Mouse (Mus musculus) CH12.LX (cell line): Measurements from ENCODE around the gene 2610008E11Rik. TPM values are rescaled to one million over a fixed set of nuclear protein-coding genes. Genes with fewer than 3 reads are reported as not detected.

Experiments used
- DNase-seq: peaks from one replicate; pipeline ENCODE4 v3.0.0-alpha.2; 2013; ENCODE audit errors: extremely low read depth
- H3K27ac ChIP-seq: 2 replicates; pipeline ENCODE4 v1.5.1; 2012; ENCODE audit warnings: low read depth, mild to moderate bottlenecking, control low read depth, moderate library complexity; ENCODE audit not compliant: insufficient read depth
- H3K27me3 ChIP-seq: replicated peaks from 2 replicates; pipeline ENCODE3; 2012; ENCODE audit warnings: inconsistent platforms
- H3K36me3 ChIP-seq, 2 experiments: replicated peaks in 1 of 2; 2 replicates each; pipeline versions ENCODE3 to v1.6.1; 2012; ENCODE audit warnings: inconsistent platforms in 1 of 2, low read length in 1 of 2, mild to moderate bottlenecking in 1 of 2, mixed read lengths in 1 of 2, moderate library complexity in 1 of 2; ENCODE audit not compliant: control insufficient read depth in 1 of 2, insufficient read depth in 1 of 2
- H3K4me1 ChIP-seq, 2 experiments: 2 replicates each; pipeline ENCODE4 v1.6.1; 2012; ENCODE audit warnings: inconsistent platforms in 1 of 2, moderate library complexity in 1 of 2; ENCODE audit not compliant: insufficient read depth in 2 of 2, control insufficient read depth in 1 of 2
- H3K4me2 ChIP-seq: 2 replicates; pipeline ENCODE4 v1.6.1; 2012; ENCODE audit warnings: low read depth, mild to moderate bottlenecking, control low read depth; ENCODE audit not compliant: poor library complexity, insufficient read depth, severe bottlenecking
- H3K4me3 ChIP-seq, 3 experiments: fragments of 150-350 bp in 1 of 3; sonication (generic) in 1 of 3; replicated peaks in 1 of 3; 2 replicates each; pipeline versions ENCODE3 to v1.5.1; 2011 to 2012; ENCODE audit warnings: low read depth in 2 of 3, low read length in 2 of 3, mild to moderate bottlenecking in 2 of 3, moderate library complexity in 2 of 3, control low read depth in 1 of 3, improper control_type of control experiment in 1 of 3, inconsistent platforms in 1 of 3, mixed read lengths in 1 of 3; ENCODE audit not compliant: poor library complexity in 1 of 3
- H3K79me2 ChIP-seq: replicated peaks from 2 replicates; pipeline ENCODE4 v1.6.1; 2012; ENCODE audit warnings: mild to moderate bottlenecking, moderate library complexity; ENCODE audit not compliant: control insufficient read depth, poor library complexity, insufficient read depth, severe bottlenecking; ENCODE audit errors: extremely low read depth
- H3K9ac ChIP-seq: 2 replicates; pipeline ENCODE4 v1.6.1; 2012; ENCODE audit warnings: low read depth, mild to moderate bottlenecking, control low read depth, moderate library complexity; ENCODE audit not compliant: insufficient read depth
- H3K9me3 ChIP-seq: replicated peaks from 2 replicates; pipeline ENCODE3; 2012; ENCODE audit warnings: low read length, inconsistent platforms, mixed read lengths
- CHD2 ChIP-seq: IDR thresholded peaks from 2 replicates; pipeline ENCODE4 v1.6.1; 2011; ENCODE audit warnings: low read length, improper control_type of control experiment
- CTCF ChIP-seq, 2 experiments: IDR thresholded peaks in 1 of 2; conservative IDR thresholded peaks in 1 of 2; 2 replicates each; pipeline ENCODE4 v1.5.1; 2011 to 2012; ENCODE audit warnings: low read depth in 2 of 2, low read length in 2 of 2, improper control_type of control experiment in 1 of 2, inconsistent platforms in 1 of 2, mild to moderate bottlenecking in 1 of 2, moderate library complexity in 1 of 2
- E2F4 ChIP-seq: IDR thresholded peaks from 2 replicates; pipeline ENCODE4 v1.6.1; 2011; ENCODE audit warnings: low read depth, low read length, improper control_type of control experiment; ENCODE audit not compliant: insufficient replicate concordance
- EP300 ChIP-seq: IDR thresholded peaks from 2 replicates; pipeline ENCODE4 v1.6.1; 2011; ENCODE audit warnings: low read length, improper control_type of control experiment
- GABPA ChIP-seq: IDR thresholded peaks from 2 replicates; pipeline ENCODE4 v1.6.1; 2012; ENCODE audit warnings: low read depth, low read length, improper control_type of control experiment, inconsistent platforms; ENCODE audit not compliant: insufficient replicate concordance
- JUND ChIP-seq: conservative IDR thresholded peaks from 2 replicates; pipeline ENCODE4 v1.6.1; 2011; ENCODE audit warnings: low read depth, low read length, improper control_type of control experiment
- KAT2A ChIP-seq: IDR thresholded peaks from 2 replicates; pipeline ENCODE4 v1.6.1; 2012; ENCODE audit warnings: low read length, improper control_type of control experiment, inconsistent platforms; ENCODE audit not compliant: insufficient replicate concordance
- MAFK ChIP-seq: IDR thresholded peaks from 2 replicates; pipeline ENCODE4 v1.6.1; 2011; ENCODE audit warnings: low read length, improper control_type of control experiment; ENCODE audit not compliant: insufficient replicate concordance
- MAX ChIP-seq: IDR thresholded peaks from 2 replicates; pipeline ENCODE4 v1.6.1; 2011; ENCODE audit warnings: low read length, improper control_type of control experiment
- MYC ChIP-seq: IDR thresholded peaks from 2 replicates; pipeline ENCODE4 v1.6.1; 2011; ENCODE audit warnings: low read depth, mild to moderate bottlenecking, improper control_type of control experiment, low read length
- POLR2A ChIP-seq: IDR thresholded peaks from 2 replicates; pipeline ENCODE4 v1.6.1; 2011; ENCODE audit warnings: low read depth, mild to moderate bottlenecking, improper control_type of control experiment, low read length
- POLR2AphosphoS2 ChIP-seq: IDR thresholded peaks from 2 replicates; pipeline ENCODE4 v1.6.1; 2011; ENCODE audit warnings: low read depth, low read length, improper control_type of control experiment
- RCOR1 ChIP-seq: conservative IDR thresholded peaks from 2 replicates; pipeline ENCODE4 v1.6.1; 2012; ENCODE audit warnings: low read depth, mild to moderate bottlenecking, inconsistent platforms, low read length, improper control_type of control experiment
- SIN3A ChIP-seq: IDR thresholded peaks from 2 replicates; pipeline ENCODE4 v1.6.1; 2012; ENCODE audit warnings: low read length, improper control_type of control experiment, inconsistent platforms
- SMC3 ChIP-seq: IDR thresholded peaks from 2 replicates; pipeline ENCODE4 v1.6.1; 2011; ENCODE audit warnings: low read depth, low read length, improper control_type of control experiment
- TCF12 ChIP-seq: IDR thresholded peaks from 2 replicates; pipeline ENCODE4 v1.6.1; 2014; ENCODE audit warnings: low read depth, mild to moderate bottlenecking, inconsistent platforms, low read length, improper control_type of control experiment
- UBTF ChIP-seq: IDR thresholded peaks from 2 replicates; pipeline ENCODE4 v1.6.1; 2012; ENCODE audit warnings: low read depth, mild to moderate bottlenecking, inconsistent platforms, low read length, improper control_type of control experiment, moderate library complexity
- USF1 ChIP-seq: IDR thresholded peaks from 2 replicates; pipeline ENCODE4 v1.6.1; 2014; ENCODE audit warnings: low read depth, mild to moderate bottlenecking, inconsistent platforms, low read length, improper control_type of control experiment
- USF2 ChIP-seq: conservative IDR thresholded peaks from 2 replicates; pipeline ENCODE4 v1.6.1; 2011; ENCODE audit warnings: low read depth, low read length, improper control_type of control experiment
- ZKSCAN1 ChIP-seq: IDR thresholded peaks from 2 replicates; pipeline ENCODE4 v1.6.1; 2012; ENCODE audit warnings: low read depth, inconsistent platforms, low read length, improper control_type of control experiment, borderline replicate concordance
- ZMIZ1 ChIP-seq: IDR thresholded peaks from 2 replicates; pipeline ENCODE4 v1.6.1; 2012; ENCODE audit warnings: low read depth, mild to moderate bottlenecking, inconsistent platforms, low read length, improper control_type of control experiment
- ZNF384 ChIP-seq: IDR thresholded peaks from 2 replicates; pipeline ENCODE4 v1.6.1; 2012; ENCODE audit warnings: low read depth, low read length, improper control_type of control experiment, inconsistent platforms
- dilution Hi-C: fragments of 300-500 bp; cut with MboI; formaldehyde crosslinking; loops from 2 replicates; pipeline ENCODE4 v1.14.3; 2020; ENCODE audit warnings: low sequenced_read_pairs; ENCODE audit not compliant: extremely low pct_unique_long_range_greater_than_20kb, extremely low pct_ligation_motif_present
- in situ Hi-C: fragments of 300-500 bp; cut with MboI; formaldehyde crosslinking; loops from 3 replicates; pipeline ENCODE4 v1.14.3; 2019; ENCODE audit warnings: low sequenced_read_pairs, low pct_ligation_motif_present, low pct_unique_long_range_greater_than_20kb, mixed read lengths
- polyA plus RNA-seq: library from polyadenylated mRNA; unstranded; fragments of >175 nt; gene quantifications from 2 replicates; pipeline ENCODE4 v1.2.1, GENCODE M21; 2012; ENCODE audit warnings: low read depth; ENCODE audit not compliant: insufficient read length
- total RNA-seq, 2 experiments: library from RNA; depleted of rRNA; stranded (reverse); fragments of 300-350 nt in 1 of 2; fragments of >200 nt in 1 of 2; gene quantifications; 2 replicates each; pipeline ENCODE4 v1.2.3; 2012 to 2014

2610008E11Rik gene
- total and polyA plus RNA-seq, 3 experiments, result 2.2 to 3.5 (median 3.0) TPM

GRCm38 (mm10) chr10:79106325-79107282 lies 9.2 kb upstream of the 2610008E11Rik start:
- no peak for DNase-seq
- dilution Hi-C loops, result no loop called here
- H3K27me3 ChIP-seq, result peaks cover 2% of the 10 kb centered on the region
- H3K36me3 ChIP-seq, result no peaks in the 10 kb centered on the region
- no peaks in the 10 kb centered on the region for H3K4me1 ChIP-seq
- no peaks in the 10 kb centered on the region for H3K9me3 ChIP-seq
- no peak overlapping the region for H3K4me2 ChIP-seq
- in situ Hi-C loops, result no loop called here
- H3K27ac ChIP-seq, result no peak overlapping the region
- H3K9ac ChIP-seq, result no peak overlapping the region
- H3K79me2 ChIP-seq, result no peaks in the 10 kb centered on the region
- TF ChIP-seq TCF12, result no peak
- no peak for TF ChIP-seq MAX
- TF ChIP-seq USF1, result no peak
- TF ChIP-seq MAFK, result no peak
- TF ChIP-seq JUND, result no peak
- H3K4me3 ChIP-seq, result no peak overlapping the region

DNA sequence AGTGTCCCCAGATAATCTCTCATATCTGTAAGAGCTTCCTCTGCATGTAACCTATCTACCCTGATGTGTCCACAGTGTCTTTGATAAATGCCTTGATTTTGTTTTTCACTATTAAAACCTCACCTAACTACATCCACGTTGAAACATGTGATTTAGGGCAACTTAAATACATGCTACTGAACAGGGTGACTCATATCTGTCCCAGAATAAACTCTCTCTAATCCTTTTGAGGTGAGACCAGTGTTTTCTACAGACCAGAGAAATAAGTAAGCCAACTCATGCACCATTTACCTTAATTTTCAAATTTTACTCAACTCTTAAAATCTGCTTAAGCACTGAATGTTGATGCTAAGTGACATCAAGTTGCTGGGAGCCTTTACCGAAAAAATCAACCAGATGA lies 694 bp downstream of the 2610008E11Rik start:
- TF ChIP-seq ZKSCAN1 (no peak), GABPA (no peak), USF2 (no peak), TCF12 (no peak), EP300 (no peak), CTCF (conservative IDR thresholded peaks at IDR 0.05 in 1 of 2, IDR thresholded peaks at IDR 0.05 in 1 of 2; ENCODE audit: low read depth in 2 of 2, low read length in 2 of 2) (no peak), RCOR1 (no peak), MYC (no peak), ZMIZ1 (no peak), SMC3 (no peak), JUND (no peak), POLR2A (no peak), UBTF (no peak), KAT2A (no peak), SIN3A (no peak), ZNF384 (no peak), E2F4 (no peak), MAX (no peak), POLR2AphosphoS2 (no peak), CHD2 (no peak)
- H3K36me3 ChIP-seq, result peaks cover 14 to 21% of the 10 kb centered on the region in 2 experiments
- dilution Hi-C loops (no loop called here), in situ Hi-C loops (no loop called here)
- DNase-seq, result no peak
- peaks cover 1% of the 10 kb centered on the region for H3K9me3 ChIP-seq
- no peak overlapping the region for H3K27ac ChIP-seq
- peak overlapping the region; percentile 92 for H3K9ac ChIP-seq
- H3K4me3 ChIP-seq, result peak overlapping the region; percentile 62 to 89 (median 69)
- H3K27me3 ChIP-seq, result peaks cover 8% of the 10 kb centered on the region
- peaks cover 0 to 13% of the 10 kb centered on the region in 2 experiments; a peak in 2 of 4 replicates for H3K4me1 ChIP-seq
- 0 out of 2 replicates have a peak, but pooled peaks cover 2% of the 10 kb centered on the region for H3K79me2 ChIP-seq
- peak overlapping the region; percentile 78 for H3K4me2 ChIP-seq
